Mouse (Mus musculus): ENCODE measurements around the gene Lamtor1. TPM values are rescaled to one million over a fixed set of nuclear protein-coding genes. Genes with fewer than 3 reads are reported as not detected.

Lamtor1 gene
- total and polyA plus RNA-seq, 2 experiments from 2014 or later = 105 to 176 TPM

- 92% methylated on average over 4 of the region's 4 CpGs for WGBS
- DNase-seq (no peak), ATAC-seq (no peak)
- H3K27me3 ChIP-seq (ENCODE audit: insufficient read depth, low read length) = no peaks in the 10 kb centered on the region
- no peak for TF ChIP-seq CTCF (IDR thresholded peaks at IDR 0.05; ENCODE audit: low read depth)
- H3K9ac ChIP-seq = no peak overlapping the region
- H3K27ac ChIP-seq (ENCODE audit: low read depth, low read length) = no peak overlapping the region
- no peak overlapping the region for H3K4me2 ChIP-seq (ENCODE audit: low read depth)
- H3K9me3 ChIP-seq (ENCODE audit: low read length) = no peaks in the 10 kb centered on the region
- no peaks in the 10 kb centered on the region for H3K36me3 ChIP-seq (ENCODE audit: insufficient read depth)
- H3K4me1 ChIP-seq (ENCODE audit: insufficient read depth) = peaks cover 7% of the 10 kb centered on the region; the same call in 1 of the 2 replicates
- no peak overlapping the region for H3K4me3 ChIP-seq (ENCODE audit: low read depth, low read length)
These were observed 58.8 kb downstream of the Lamtor1 start for GRCm38 (mm10) chr7:101964551-101964950.

GRCm38 (mm10) chr7:101965606-101966005 lies 59.9 kb downstream of the Lamtor1 start:
- ATAC-seq (no peak), DNase-seq (no peak)
- H3K4me3 ChIP-seq (ENCODE audit: low read depth, low read length) = no peak overlapping the region
- 68% methylated on average over 2 of the region's 2 CpGs for WGBS
- no peaks in the 10 kb centered on the region for H3K9me3 ChIP-seq (ENCODE audit: low read length)
- H3K4me2 ChIP-seq (ENCODE audit: low read depth) = no peak overlapping the region
- H3K4me1 ChIP-seq (ENCODE audit: insufficient read depth) = peaks cover 7% of the 10 kb centered on the region; the same call in 1 of the 2 replicates
- no peaks in the 10 kb centered on the region for H3K36me3 ChIP-seq (ENCODE audit: insufficient read depth)
- H3K27ac ChIP-seq (ENCODE audit: low read depth, low read length) = no peak overlapping the region
- H3K9ac ChIP-seq = no peak overlapping the region
- no peak for TF ChIP-seq CTCF (IDR thresholded peaks at IDR 0.05; ENCODE audit: low read depth)
- H3K27me3 ChIP-seq (ENCODE audit: insufficient read depth, low read length) = no peaks in the 10 kb centered on the region

DNA sequence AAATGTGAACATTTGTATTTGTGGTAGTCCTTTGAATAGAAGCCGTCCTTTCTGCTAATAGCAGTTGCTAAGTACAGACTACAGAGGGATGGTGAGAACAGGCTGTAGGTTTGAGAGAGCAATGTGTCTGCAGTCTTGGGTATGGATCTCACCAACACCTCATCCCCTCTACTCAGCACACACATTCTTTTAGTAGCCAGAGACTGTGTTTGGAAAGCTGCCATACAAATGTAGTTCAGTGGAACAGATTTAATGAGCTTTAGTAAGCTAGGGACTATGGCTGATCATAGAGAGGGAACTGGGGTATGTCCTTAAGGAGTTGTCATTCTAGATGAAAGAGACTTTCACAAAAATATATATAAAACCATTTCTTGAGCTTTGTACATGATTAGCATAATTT lies 61.6 kb downstream of the Lamtor1 start:
- no peak for DNase-seq
- Histone ChIP-seq H3K4me2 (ENCODE audit: low read depth) (no peak overlapping the region), H3K9me3 (ENCODE audit: low read length) (no peaks in the 10 kb centered on the region), H3K9ac (no peak overlapping the region), H3K27ac (ENCODE audit: low read depth, low read length) (no peak overlapping the region), H3K27me3 (ENCODE audit: insufficient read depth, low read length) (no peaks in the 10 kb centered on the region), H3K4me1 (ENCODE audit: insufficient read depth) (peaks cover 12% of the 10 kb centered on the region), H3K4me3 (ENCODE audit: low read depth, low read length) (no peak overlapping the region), H3K36me3 (ENCODE audit: insufficient read depth) (no peaks in the 10 kb centered on the region)
- ATAC-seq = no peak
- no peak for TF ChIP-seq CTCF (IDR thresholded peaks at IDR 0.05; ENCODE audit: low read depth)
- WGBS = 70% methylated on average over 1 of the region's 1 CpGs

DNA sequence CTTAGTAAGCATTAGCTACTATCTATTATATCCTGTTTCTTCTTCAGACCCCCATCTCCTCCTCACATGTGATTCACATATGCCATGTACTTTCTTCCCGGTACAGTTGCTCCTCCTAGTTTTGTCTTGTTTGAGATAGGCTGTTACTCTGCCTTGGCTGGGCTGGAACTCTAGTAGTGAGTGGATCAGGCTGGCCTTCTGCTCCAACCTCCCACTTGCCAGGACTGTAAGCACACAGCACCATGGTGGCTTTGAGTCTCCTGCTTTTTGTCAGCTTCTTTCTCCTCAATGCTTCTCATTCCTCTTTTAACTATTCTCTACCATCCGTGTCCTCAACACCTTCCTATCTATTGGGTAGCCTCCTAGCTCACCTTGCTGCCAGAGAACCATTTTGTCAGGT lies 63.0 kb downstream of the Lamtor1 start:
- Histone ChIP-seq H3K9me3 (ENCODE audit: low read length) (no peaks in the 10 kb centered on the region), H3K36me3 (ENCODE audit: insufficient read depth) (no peaks in the 10 kb centered on the region), H3K4me3 (ENCODE audit: low read depth, low read length) (0 out of 2 replicates have a peak overlapping the region, but pooled peaks have one; percentile 75), H3K9ac (peak overlapping the region; percentile 93), H3K27me3 (ENCODE audit: insufficient read depth, low read length) (no peaks in the 10 kb centered on the region), H3K4me2 (ENCODE audit: low read depth) (peak overlapping the region; percentile 74; the same call in 1 of the 2 replicates), H3K4me1 (ENCODE audit: insufficient read depth) (peaks cover 14% of the 10 kb centered on the region), H3K27ac (ENCODE audit: low read depth, low read length) (peak overlapping the region; percentile 99)
- TF ChIP-seq CTCF (IDR thresholded peaks at IDR 0.05; ENCODE audit: low read depth) = no peak
- ATAC-seq (no peak), DNase-seq (no peak)
- 58% methylated on average over 2 of the region's 2 CpGs for whole genome bisulfite sequencing

- Histone ChIP-seq H3K27ac (ENCODE audit: low read depth, low read length) (peak overlapping the region; percentile 99), H3K9ac (peak overlapping the region; percentile 93), H3K27me3 (ENCODE audit: insufficient read depth, low read length) (no peaks in the 10 kb centered on the region), H3K36me3 (ENCODE audit: insufficient read depth) (no peaks in the 10 kb centered on the region), H3K4me3 (ENCODE audit: low read depth, low read length) (peak overlapping the region; percentile 75), H3K4me1 (ENCODE audit: insufficient read depth) (peaks cover 14% of the 10 kb centered on the region), H3K9me3 (ENCODE audit: low read length) (no peaks in the 10 kb centered on the region), H3K4me2 (ENCODE audit: low read depth) (peak overlapping the region; percentile 74)
- DNase-seq (peak; percentile 88), ATAC-seq (peak; percentile 87)
- TF ChIP-seq CTCF (IDR thresholded peaks at IDR 0.05; ENCODE audit: low read depth) = no peak
- WGBS = 2% methylated on average over 48 of the region's 53 CpGs
These were observed 64.2 kb downstream of the Lamtor1 start for GRCm38 (mm10) chr7:101969694-101970428.

GRCm38 (mm10) chr7:101970429-101970775 lies 64.7 kb downstream of the Lamtor1 start:
- Histone ChIP-seq H3K9me3 (ENCODE audit: low read length) (no peaks in the 10 kb centered on the region), H3K4me3 (ENCODE audit: low read depth, low read length) (peak overlapping the region; percentile 75), H3K27ac (ENCODE audit: low read depth, low read length) (peak overlapping the region; percentile 99), H3K4me2 (ENCODE audit: low read depth) (peak overlapping the region; percentile 74), H3K36me3 (ENCODE audit: insufficient read depth) (no peaks in the 10 kb centered on the region), H3K9ac (peak overlapping the region; percentile 93), H3K4me1 (ENCODE audit: insufficient read depth) (peaks cover 14% of the 10 kb centered on the region), H3K27me3 (ENCODE audit: insufficient read depth, low read length) (no peaks in the 10 kb centered on the region)
- DNase-seq (peak; percentile 95), ATAC-seq (peak; percentile 70)
- TF ChIP-seq CTCF (IDR thresholded peaks at IDR 0.05; ENCODE audit: low read depth) = no peak
- WGBS = 6% methylated on average over 11 of the region's 17 CpGs

GRCm38 (mm10) chr7:101970821-101971461 lies 65.2 kb downstream of the Lamtor1 start:
- peak overlapping the region; percentile 93 for H3K9ac ChIP-seq
- no peaks in the 10 kb centered on the region for H3K36me3 ChIP-seq (ENCODE audit: insufficient read depth)
- DNase-seq = peak; percentile 87
- under 1% methylated on average over 19 of the region's 19 CpGs for WGBS
- H3K4me3 ChIP-seq (ENCODE audit: low read depth, low read length) = peak overlapping the region; percentile 75
- H3K4me1 ChIP-seq (ENCODE audit: insufficient read depth) = peaks cover 14% of the 10 kb centered on the region
- ATAC-seq = peak; percentile 77
- H3K4me2 ChIP-seq (ENCODE audit: low read depth) = peak overlapping the region; percentile 74
- H3K27me3 ChIP-seq (ENCODE audit: insufficient read depth, low read length) = no peaks in the 10 kb centered on the region
- H3K27ac ChIP-seq (ENCODE audit: low read depth, low read length) = peak overlapping the region; percentile 99
- H3K9me3 ChIP-seq (ENCODE audit: low read length) = no peaks in the 10 kb centered on the region
- TF ChIP-seq CTCF (IDR thresholded peaks at IDR 0.05; ENCODE audit: low read depth) = peak; percentile 15; the same call in 1 of the 2 replicates

Measured in forebrain, postnatal 0 days (tissue).